Mouse (Mus musculus): Measurements from ENCODE around the gene Gfod1. TPM values are rescaled to one million over a fixed set of nuclear protein-coding genes. Genes with fewer than 3 reads are reported as not detected.
A peak's percentile ranks its signal among the peaks of the same experiment; 100 is the strongest.

Gfod1 gene
- polyA plus RNA-seq, 1 experiment from 2014 or later: 0.53 TPM

GRCm38 (mm10) chr13:43222084-43222483 lies 81.9 kb downstream of the Gfod1 start:
- no peak overlapping the region for H3K4me3 ChIP-seq (ENCODE audit: low read depth, low read length)
- H3K4me1 ChIP-seq (ENCODE audit: control insufficient read depth, insufficient read depth, low read length): 0 out of 2 replicates have a peak, but pooled peaks cover 4% of the 10 kb centered on the region
- H3K27ac ChIP-seq (ENCODE audit: low read depth, low read length): no peak overlapping the region
- H3K27me3 ChIP-seq (ENCODE audit: control insufficient read depth, insufficient read depth, low read length): no peaks in the 10 kb centered on the region
- H3K9me3 ChIP-seq (ENCODE audit: control insufficient read depth, low read length): no peaks in the 10 kb centered on the region
- H3K36me3 ChIP-seq (ENCODE audit: control insufficient read depth, insufficient read depth, low read length): no peaks in the 10 kb centered on the region
- 79% methylated on average over 1 of the region's 1 CpGs for WGBS
- no peak overlapping the region for H3K4me2 ChIP-seq
- DNase-seq (ENCODE audit: low spot score, missing footprints): no peak
- H3K9ac ChIP-seq (ENCODE audit: low read length): no peak overlapping the region
- ATAC-seq (ENCODE audit: low FRiP score): no peak

GRCm38 (mm10) chr13:43221290-43221689 lies 82.7 kb downstream of the Gfod1 start:
- no peak overlapping the region for H3K4me2 ChIP-seq
- no peaks in the 10 kb centered on the region for H3K9me3 ChIP-seq (ENCODE audit: control insufficient read depth, low read length)
- no peaks in the 10 kb centered on the region for H3K36me3 ChIP-seq (ENCODE audit: control insufficient read depth, insufficient read depth, low read length)
- DNase-seq (ENCODE audit: low spot score, missing footprints) (peak; percentile 53), ATAC-seq (ENCODE audit: low FRiP score) (no peak)
- WGBS: 90% methylated on average over 6 of the region's 6 CpGs
- H3K4me3 ChIP-seq (ENCODE audit: low read depth, low read length): no peak overlapping the region
- H3K27ac ChIP-seq (ENCODE audit: low read depth, low read length): no peak overlapping the region
- H3K4me1 ChIP-seq (ENCODE audit: control insufficient read depth, insufficient read depth, low read length): 0 out of 2 replicates have a peak, but pooled peaks cover 4% of the 10 kb centered on the region
- no peaks in the 10 kb centered on the region for H3K27me3 ChIP-seq (ENCODE audit: control insufficient read depth, insufficient read depth, low read length)
- no peak overlapping the region for H3K9ac ChIP-seq (ENCODE audit: low read length)

- H3K27ac ChIP-seq (ENCODE audit: low read depth, low read length): no peak overlapping the region
Observed at GRCm38 (mm10) chr13:43220635-43221034, 83.3 kb downstream of the Gfod1 start.

GRCm38 (mm10) chr13:43218764-43219163 lies 85.2 kb downstream of the Gfod1 start:
- no peak for ATAC-seq (ENCODE audit: low FRiP score)

More at GRCm38 (mm10) chr13:43220635-43221034, 83.3 kb downstream of the Gfod1 start:
- H3K27me3 ChIP-seq (ENCODE audit: control insufficient read depth, insufficient read depth, low read length): no peaks in the 10 kb centered on the region
- H3K4me2 ChIP-seq: no peak overlapping the region
- H3K36me3 ChIP-seq (ENCODE audit: control insufficient read depth, insufficient read depth, low read length): no peaks in the 10 kb centered on the region
- H3K9me3 ChIP-seq (ENCODE audit: control insufficient read depth, low read length): no peaks in the 10 kb centered on the region
- ATAC-seq (ENCODE audit: low FRiP score): no peak
- H3K4me1 ChIP-seq (ENCODE audit: control insufficient read depth, insufficient read depth, low read length): 0 out of 2 replicates have a peak, but pooled peaks cover 6% of the 10 kb centered on the region
- H3K9ac ChIP-seq (ENCODE audit: low read length): no peak overlapping the region
- DNase-seq (ENCODE audit: low spot score, missing footprints): no peak
- no peak overlapping the region for H3K4me3 ChIP-seq (ENCODE audit: low read depth, low read length)
- 94% methylated on average over 1 of the region's 1 CpGs for WGBS

GRCm38 (mm10) chr13:43218284-43218683 lies 85.7 kb downstream of the Gfod1 start:
- ATAC-seq (ENCODE audit: low FRiP score) (no peak), DNase-seq (ENCODE audit: low spot score, missing footprints) (peak; percentile 65)
- no peaks in the 10 kb centered on the region for H3K36me3 ChIP-seq (ENCODE audit: control insufficient read depth, insufficient read depth, low read length)
- no peaks in the 10 kb centered on the region for H3K9me3 ChIP-seq (ENCODE audit: control insufficient read depth, low read length)
- H3K27ac ChIP-seq (ENCODE audit: low read depth, low read length): no peak overlapping the region
- no peak overlapping the region for H3K9ac ChIP-seq (ENCODE audit: low read length)
- no peak overlapping the region for H3K4me2 ChIP-seq
- no peak overlapping the region for H3K4me3 ChIP-seq (ENCODE audit: low read depth, low read length)
- H3K4me1 ChIP-seq (ENCODE audit: control insufficient read depth, insufficient read depth, low read length): peaks cover 12% of the 10 kb centered on the region; the same call in 1 of the 2 replicates
- WGBS: 68% methylated on average over 4 of the region's 4 CpGs
- H3K27me3 ChIP-seq (ENCODE audit: control insufficient read depth, insufficient read depth, low read length): no peaks in the 10 kb centered on the region

More at GRCm38 (mm10) chr13:43218764-43219163, 85.2 kb downstream of the Gfod1 start:
- H3K9me3 ChIP-seq (ENCODE audit: control insufficient read depth, low read length): no peaks in the 10 kb centered on the region
- H3K9ac ChIP-seq (ENCODE audit: low read length): no peak overlapping the region
- no peaks in the 10 kb centered on the region for H3K36me3 ChIP-seq (ENCODE audit: control insufficient read depth, insufficient read depth, low read length)
- no peaks in the 10 kb centered on the region for H3K27me3 ChIP-seq (ENCODE audit: control insufficient read depth, insufficient read depth, low read length)
- H3K4me2 ChIP-seq: no peak overlapping the region
- H3K27ac ChIP-seq (ENCODE audit: low read depth, low read length): no peak overlapping the region
- peak; percentile 45 for DNase-seq (ENCODE audit: low spot score, missing footprints)
- H3K4me1 ChIP-seq (ENCODE audit: control insufficient read depth, insufficient read depth, low read length): peaks cover 12% of the 10 kb centered on the region; the same call in 1 of the 2 replicates
- WGBS: 77% methylated on average over 4 of the region's 4 CpGs
- no peak overlapping the region for H3K4me3 ChIP-seq (ENCODE audit: low read depth, low read length)

GRCm38 (mm10) chr13:43217686-43218085 lies 86.3 kb downstream of the Gfod1 start:
- Histone ChIP-seq H3K27me3 (ENCODE audit: control insufficient read depth, insufficient read depth, low read length) (no peaks in the 10 kb centered on the region), H3K36me3 (ENCODE audit: control insufficient read depth, insufficient read depth, low read length) (no peaks in the 10 kb centered on the region), H3K9me3 (ENCODE audit: control insufficient read depth, low read length) (no peaks in the 10 kb centered on the region), H3K4me2 (no peak overlapping the region), H3K4me1 (ENCODE audit: control insufficient read depth, insufficient read depth, low read length) (peaks cover 12% of the 10 kb centered on the region; the same call in 1 of the 2 replicates), H3K27ac (ENCODE audit: low read depth, low read length) (no peak overlapping the region), H3K9ac (ENCODE audit: low read length) (no peak overlapping the region), H3K4me3 (ENCODE audit: low read depth, low read length) (no peak overlapping the region)
- no peak for ATAC-seq (ENCODE audit: low FRiP score)
- peak; percentile 47 for DNase-seq (ENCODE audit: low spot score, missing footprints)
- 81% methylated on average over 4 of the region's 4 CpGs for WGBS

GRCm38 (mm10) chr13:43217059-43217458 lies 86.9 kb downstream of the Gfod1 start:
- Histone ChIP-seq H3K4me2 (no peak overlapping the region), H3K27ac (ENCODE audit: low read depth, low read length) (no peak overlapping the region), H3K4me3 (ENCODE audit: low read depth, low read length) (no peak overlapping the region), H3K36me3 (ENCODE audit: control insufficient read depth, insufficient read depth, low read length) (no peaks in the 10 kb centered on the region), H3K4me1 (ENCODE audit: control insufficient read depth, insufficient read depth, low read length) (peaks cover 12% of the 10 kb centered on the region; the same call in 1 of the 2 replicates), H3K27me3 (ENCODE audit: control insufficient read depth, insufficient read depth, low read length) (no peaks in the 10 kb centered on the region), H3K9me3 (ENCODE audit: control insufficient read depth, low read length) (no peaks in the 10 kb centered on the region), H3K9ac (ENCODE audit: low read length) (no peak overlapping the region)
- DNase-seq (ENCODE audit: low spot score, missing footprints) (no peak), ATAC-seq (ENCODE audit: low FRiP score) (no peak)
- WGBS: 90% methylated on average over 8 of the region's 8 CpGs

- DNase-seq (ENCODE audit: low spot score, missing footprints) (peak; percentile 75), ATAC-seq (ENCODE audit: low FRiP score) (no peak)
- no peak overlapping the region for H3K4me3 ChIP-seq (ENCODE audit: low read depth, low read length)
- H3K27ac ChIP-seq (ENCODE audit: low read depth, low read length): no peak overlapping the region
- no peaks in the 10 kb centered on the region for H3K9me3 ChIP-seq (ENCODE audit: control insufficient read depth, low read length)
- H3K9ac ChIP-seq (ENCODE audit: low read length): no peak overlapping the region
- H3K4me1 ChIP-seq (ENCODE audit: control insufficient read depth, insufficient read depth, low read length): peaks cover 12% of the 10 kb centered on the region; the same call in 1 of the 2 replicates
- H3K36me3 ChIP-seq (ENCODE audit: control insufficient read depth, insufficient read depth, low read length): no peaks in the 10 kb centered on the region
- WGBS: 76% methylated on average over 9 of the region's 9 CpGs
- no peak overlapping the region for H3K4me2 ChIP-seq
- no peaks in the 10 kb centered on the region for H3K27me3 ChIP-seq (ENCODE audit: control insufficient read depth, insufficient read depth, low read length)
Observed at GRCm38 (mm10) chr13:43215994-43216706, 87.8 kb downstream of the Gfod1 start.
